Mouse (Mus musculus): ENCODE measurements around the gene Actr6. TPM values are rescaled to one million over a fixed set of nuclear protein-coding genes. Genes with fewer than 3 reads are reported as not detected.

Gene Actr6
- polyA plus RNA-seq, 1 experiment from 2014 or later: 28.8 TPM

DNA sequence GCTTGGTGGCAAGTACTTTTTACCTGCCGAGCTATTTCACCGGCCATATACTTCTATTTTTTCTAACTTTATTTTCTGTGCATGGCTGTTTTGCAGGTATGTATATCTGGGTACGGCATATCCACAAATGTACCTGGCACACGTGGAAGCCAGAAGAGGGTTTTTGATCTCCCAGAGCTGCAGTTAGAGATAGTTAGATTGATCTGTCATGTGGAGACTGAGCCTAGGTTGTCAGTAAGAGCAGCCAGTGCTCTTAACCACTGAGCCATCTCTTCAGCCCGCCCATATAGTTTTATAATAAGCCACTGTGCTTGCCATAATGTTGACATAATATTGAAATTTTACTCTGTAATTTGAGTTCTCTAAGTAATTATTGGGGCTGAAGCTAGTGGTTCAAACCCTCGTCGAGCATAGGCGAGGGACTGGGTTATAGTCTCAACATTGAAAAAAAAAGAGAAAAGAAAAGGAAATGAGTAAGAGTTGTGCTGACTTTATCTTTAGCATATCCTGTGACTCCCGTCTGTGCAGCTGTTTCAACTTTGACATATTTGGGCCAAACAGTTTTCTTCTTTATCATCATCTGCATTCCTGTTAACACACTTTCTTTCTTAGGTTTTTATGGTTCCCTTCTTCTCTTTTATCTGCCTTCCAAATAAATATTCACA lies 32.5 kb upstream of the Actr6 start:
- 59% methylated on average over 9 of the region's 9 CpGs for WGBS
- Histone ChIP-seq H3K9me3 (ENCODE audit: low read depth, low read length) (no peaks in the 10 kb centered on the region), H3K9ac (no peak overlapping the region), H3K36me3 (ENCODE audit: insufficient read depth) (no peaks in the 10 kb centered on the region), H3K4me2 (no peak overlapping the region), H3K27me3 (ENCODE audit: insufficient read depth, low read length) (no peaks in the 10 kb centered on the region), H3K4me3 (ENCODE audit: low read depth, low read length) (no peak overlapping the region), H3K27ac (ENCODE audit: low read depth) (no peak overlapping the region), H3K4me1 (ENCODE audit: insufficient read depth) (peaks cover 6% of the 10 kb centered on the region; the same call in 1 of the 2 replicates)
- no peak for TF ChIP-seq CTCF (IDR thresholded peaks at IDR 0.05; ENCODE audit: low read depth)
- DNase-seq (peak; percentile 16), ATAC-seq (ENCODE audit: insufficient read depth) (no peak)

DNA sequence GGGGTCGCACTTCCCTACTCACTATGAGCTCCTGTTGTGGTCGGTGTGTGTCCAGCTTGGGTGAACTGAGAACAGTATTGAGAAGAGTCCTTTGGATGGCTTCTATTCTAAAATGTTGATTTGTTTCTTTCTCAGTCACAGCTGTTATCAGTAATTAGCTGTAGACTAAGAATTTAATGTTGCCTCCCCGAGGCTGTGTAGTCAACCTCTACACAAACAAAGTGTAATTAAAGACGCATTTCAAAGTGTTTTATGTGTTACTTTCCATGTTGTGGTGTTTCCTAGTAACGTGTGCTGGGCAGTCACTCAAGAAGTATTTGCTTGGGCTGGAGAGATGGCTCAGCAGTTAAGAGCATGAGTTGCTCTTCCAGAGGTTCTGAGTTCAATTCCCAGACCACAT lies 28.7 kb upstream of the Actr6 start:
- no peak for TF ChIP-seq CTCF (IDR thresholded peaks at IDR 0.05; ENCODE audit: low read depth)
- WGBS: 82% methylated on average over 5 of the region's 5 CpGs
- H3K9ac ChIP-seq: no peak overlapping the region
- H3K4me3 ChIP-seq (ENCODE audit: low read depth, low read length): no peak overlapping the region
- H3K27me3 ChIP-seq (ENCODE audit: insufficient read depth, low read length): no peaks in the 10 kb centered on the region
- H3K4me2 ChIP-seq: no peak overlapping the region
- H3K9me3 ChIP-seq (ENCODE audit: low read depth, low read length): no peaks in the 10 kb centered on the region
- no peaks in the 10 kb centered on the region for H3K36me3 ChIP-seq (ENCODE audit: insufficient read depth)
- H3K27ac ChIP-seq (ENCODE audit: low read depth): no peak overlapping the region
- DNase-seq (no peak), ATAC-seq (ENCODE audit: insufficient read depth) (no peak)
- peaks cover 4% of the 10 kb centered on the region; the same call in 1 of the 2 replicates for H3K4me1 ChIP-seq (ENCODE audit: insufficient read depth)

DNA sequence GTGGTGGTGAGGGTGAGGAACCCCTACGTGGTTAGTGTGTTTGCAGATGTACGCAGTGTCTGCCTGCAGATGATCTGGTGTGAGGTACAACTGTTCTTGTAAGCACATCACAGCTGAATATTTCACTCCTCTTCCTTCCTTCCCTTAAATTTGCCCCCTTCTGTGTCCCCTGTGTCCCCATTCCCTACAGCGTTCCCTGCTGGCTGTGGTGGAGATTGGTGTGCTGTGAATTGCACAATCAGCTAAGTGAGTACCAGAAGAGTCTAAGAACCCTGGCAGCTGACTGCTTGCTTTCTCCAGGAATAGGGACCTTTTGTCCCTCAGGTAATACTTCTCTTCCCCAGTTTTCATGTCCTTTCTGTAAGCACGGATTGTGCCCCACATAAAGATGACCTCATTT lies 23.1 kb upstream of the Actr6 start:
- H3K4me2 ChIP-seq: no peak overlapping the region
- H3K27me3 ChIP-seq (ENCODE audit: insufficient read depth, low read length): no peaks in the 10 kb centered on the region
- H3K36me3 ChIP-seq (ENCODE audit: insufficient read depth): no peaks in the 10 kb centered on the region
- no peak for DNase-seq
- H3K9ac ChIP-seq: no peak overlapping the region
- no peak overlapping the region for H3K27ac ChIP-seq (ENCODE audit: low read depth)
- H3K4me1 ChIP-seq (ENCODE audit: insufficient read depth): no peaks in the 10 kb centered on the region
- no peak for TF ChIP-seq CTCF (IDR thresholded peaks at IDR 0.05; ENCODE audit: low read depth)
- H3K4me3 ChIP-seq (ENCODE audit: low read depth, low read length): no peak overlapping the region
- 84% methylated on average over 4 of the region's 4 CpGs for WGBS
- ATAC-seq (ENCODE audit: insufficient read depth): no peak
- no peaks in the 10 kb centered on the region for H3K9me3 ChIP-seq (ENCODE audit: low read depth, low read length)

DNA sequence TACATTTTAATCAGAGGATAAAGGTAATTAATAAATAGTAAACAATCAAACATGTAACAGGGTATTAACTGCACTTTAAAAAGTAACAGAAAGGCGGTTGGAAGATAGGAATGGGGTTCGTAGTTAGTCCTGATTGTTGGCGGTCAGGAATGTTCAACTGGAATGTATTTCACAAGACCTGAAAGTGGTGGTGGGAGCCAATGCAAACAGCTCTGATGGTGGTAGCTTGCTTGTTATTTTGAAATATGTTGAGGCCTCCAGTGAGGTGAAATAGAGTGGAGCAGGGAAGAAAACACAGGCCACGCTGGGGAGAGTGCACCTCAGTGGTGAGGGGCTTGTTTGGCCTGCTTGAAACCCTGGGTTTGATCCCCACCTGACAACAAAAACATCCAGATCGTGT lies 19.0 kb upstream of the Actr6 start:
- peak; percentile 54 for DNase-seq
- H3K27ac ChIP-seq (ENCODE audit: low read depth): 0 out of 2 replicates have a peak overlapping the region, but pooled peaks have one; percentile 42
- no peak overlapping the region for H3K4me3 ChIP-seq (ENCODE audit: low read depth, low read length)
- no peaks in the 10 kb centered on the region for H3K9me3 ChIP-seq (ENCODE audit: low read depth, low read length)
- TF ChIP-seq CTCF (IDR thresholded peaks at IDR 0.05; ENCODE audit: low read depth): no peak
- WGBS: 54% methylated on average over 5 of the region's 5 CpGs
- no peaks in the 10 kb centered on the region for H3K36me3 ChIP-seq (ENCODE audit: insufficient read depth)
- peak; percentile 59 for ATAC-seq (ENCODE audit: insufficient read depth)
- no peaks in the 10 kb centered on the region for H3K27me3 ChIP-seq (ENCODE audit: insufficient read depth, low read length)
- H3K4me2 ChIP-seq: no peak overlapping the region
- no peak overlapping the region for H3K9ac ChIP-seq
- no peaks in the 10 kb centered on the region for H3K4me1 ChIP-seq (ENCODE audit: insufficient read depth)

DNA sequence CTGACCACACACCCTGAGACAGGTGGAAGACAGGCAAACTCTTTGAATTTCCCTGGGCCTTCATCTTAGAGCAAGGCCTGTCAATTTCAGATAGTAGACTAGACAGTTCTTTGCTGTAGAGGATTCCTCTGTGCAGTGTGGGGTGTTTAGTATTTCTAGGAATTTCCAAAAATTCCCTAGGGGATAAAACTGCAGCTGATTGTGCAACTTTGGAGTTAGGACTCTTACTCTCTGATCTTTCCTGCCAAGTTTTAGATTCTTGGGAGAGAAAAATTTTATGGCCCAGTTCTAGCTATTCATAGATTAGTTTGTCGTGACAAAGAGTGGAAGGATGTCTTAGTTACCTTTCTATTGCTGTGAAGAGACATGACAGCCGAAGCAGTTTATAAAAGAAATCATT lies 16.5 kb upstream of the Actr6 start:
- DNase-seq (peak; percentile 14), ATAC-seq (ENCODE audit: insufficient read depth) (no peak)
- H3K27me3 ChIP-seq (ENCODE audit: insufficient read depth, low read length): no peaks in the 10 kb centered on the region
- H3K36me3 ChIP-seq (ENCODE audit: insufficient read depth): no peaks in the 10 kb centered on the region
- H3K4me3 ChIP-seq (ENCODE audit: low read depth, low read length): no peak overlapping the region
- H3K9me3 ChIP-seq (ENCODE audit: low read depth, low read length): no peaks in the 10 kb centered on the region
- H3K4me2 ChIP-seq: no peak overlapping the region
- no peak overlapping the region for H3K9ac ChIP-seq
- H3K27ac ChIP-seq (ENCODE audit: low read depth): no peak overlapping the region
- TF ChIP-seq CTCF (IDR thresholded peaks at IDR 0.05; ENCODE audit: low read depth): no peak
- peaks cover 3% of the 10 kb centered on the region; the same call in 1 of the 2 replicates for H3K4me1 ChIP-seq (ENCODE audit: insufficient read depth)
- 87% methylated on average over 2 of the region's 2 CpGs for WGBS

DNA sequence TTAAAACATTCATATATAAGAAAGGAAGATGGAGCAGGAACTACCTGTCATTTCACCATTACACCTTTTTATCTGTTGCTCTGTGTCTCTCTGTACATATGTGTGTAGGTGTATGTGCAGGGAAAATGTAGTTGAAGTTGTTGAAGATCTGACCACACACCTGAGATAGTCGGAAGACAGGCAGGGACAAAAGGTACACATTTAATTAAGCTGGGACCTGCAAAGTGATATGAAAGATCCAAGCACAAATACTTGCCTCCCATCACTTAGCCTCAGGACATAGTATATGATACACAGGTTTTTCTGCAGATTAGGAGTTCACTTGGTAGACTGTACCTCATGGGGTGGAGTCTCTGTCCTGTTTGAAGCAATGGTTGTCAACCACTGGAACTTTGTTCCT lies 15.8 kb upstream of the Actr6 start:
- no peak for DNase-seq
- WGBS: 86% methylated on average over 1 of the region's 1 CpGs
- H3K9me3 ChIP-seq (ENCODE audit: low read depth, low read length): no peaks in the 10 kb centered on the region
- TF ChIP-seq CTCF (IDR thresholded peaks at IDR 0.05; ENCODE audit: low read depth): no peak
- no peak overlapping the region for H3K4me2 ChIP-seq
- no peaks in the 10 kb centered on the region for H3K36me3 ChIP-seq (ENCODE audit: insufficient read depth)
- no peak for ATAC-seq (ENCODE audit: insufficient read depth)
- H3K27ac ChIP-seq (ENCODE audit: low read depth): no peak overlapping the region
- H3K9ac ChIP-seq: no peak overlapping the region
- H3K27me3 ChIP-seq (ENCODE audit: insufficient read depth, low read length): no peaks in the 10 kb centered on the region
- H3K4me3 ChIP-seq (ENCODE audit: low read depth, low read length): no peak overlapping the region
- peaks cover 3% of the 10 kb centered on the region; the same call in 1 of the 2 replicates for H3K4me1 ChIP-seq (ENCODE audit: insufficient read depth)

DNA sequence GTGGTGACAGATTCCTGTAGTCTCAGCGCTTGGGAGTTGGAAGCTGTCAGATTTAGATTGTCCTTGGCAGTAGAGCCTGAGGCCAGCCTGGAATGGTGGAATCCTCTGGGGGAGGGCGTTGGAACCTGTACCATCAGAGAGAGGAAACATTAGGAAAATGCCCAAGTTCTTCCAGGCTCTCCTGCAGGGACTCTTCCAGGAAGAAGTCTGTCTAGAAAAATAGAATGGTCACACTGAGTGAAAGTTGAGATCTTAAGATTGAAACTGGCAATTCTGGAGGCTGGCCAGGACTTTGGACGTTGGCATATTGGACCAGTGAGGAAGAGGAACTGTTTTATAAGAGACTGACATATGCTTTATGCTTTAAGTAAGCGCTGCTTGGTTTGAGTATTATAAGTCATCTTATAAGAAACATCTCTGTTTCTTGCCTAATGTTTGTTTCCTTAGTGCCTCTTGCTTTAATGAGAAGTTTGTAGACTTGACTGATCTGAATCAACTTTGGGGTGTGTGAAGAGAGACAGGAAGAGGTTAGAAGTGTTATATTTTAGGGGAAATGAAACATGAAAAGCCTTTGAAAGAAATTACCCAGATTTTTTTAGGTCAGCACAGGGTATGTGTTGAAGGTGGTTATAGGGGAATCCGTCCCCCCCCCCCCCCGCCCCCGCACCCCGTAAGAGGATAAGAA lies 15.3 kb upstream of the Actr6 start:
- Histone ChIP-seq H3K4me1 (ENCODE audit: insufficient read depth) (peaks cover 3% of the 10 kb centered on the region; the same call in 1 of the 2 replicates), H3K27ac (ENCODE audit: low read depth) (no peak overlapping the region), H3K4me2 (no peak overlapping the region), H3K27me3 (ENCODE audit: insufficient read depth, low read length) (no peaks in the 10 kb centered on the region), H3K36me3 (ENCODE audit: insufficient read depth) (no peaks in the 10 kb centered on the region), H3K9me3 (ENCODE audit: low read depth, low read length) (no peaks in the 10 kb centered on the region), H3K4me3 (ENCODE audit: low read depth, low read length) (no peak overlapping the region), H3K9ac (no peak overlapping the region)
- 87% methylated on average over 8 of the region's 8 CpGs for WGBS
- ATAC-seq (ENCODE audit: insufficient read depth) (no peak), DNase-seq (no peak)
- TF ChIP-seq CTCF (IDR thresholded peaks at IDR 0.05; ENCODE audit: low read depth): no peak
